Mouse (Mus musculus): ENCODE data around the gene Gpn3.

Gene Gpn3

DNA sequence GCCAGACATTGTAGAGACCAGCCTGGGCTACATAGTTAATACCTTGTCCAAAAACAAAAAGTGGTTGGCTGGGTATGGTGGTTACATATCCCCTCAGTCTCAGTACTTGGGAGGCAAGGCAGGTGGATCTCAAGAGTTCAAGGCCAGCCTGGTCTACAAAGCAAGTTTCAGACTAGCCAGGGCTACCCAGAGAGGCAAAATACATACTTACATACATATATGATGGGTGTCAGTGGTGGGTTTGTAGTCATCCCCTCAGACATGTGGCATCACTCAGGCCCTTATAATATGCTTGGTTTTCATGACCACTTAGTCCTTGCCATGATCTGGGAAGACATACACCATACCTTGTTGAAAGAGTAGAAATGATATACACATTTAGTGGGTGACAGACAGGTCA is 19.0 kb downstream of the Gpn3 start:
- no peak for DNase-seq

DNA sequence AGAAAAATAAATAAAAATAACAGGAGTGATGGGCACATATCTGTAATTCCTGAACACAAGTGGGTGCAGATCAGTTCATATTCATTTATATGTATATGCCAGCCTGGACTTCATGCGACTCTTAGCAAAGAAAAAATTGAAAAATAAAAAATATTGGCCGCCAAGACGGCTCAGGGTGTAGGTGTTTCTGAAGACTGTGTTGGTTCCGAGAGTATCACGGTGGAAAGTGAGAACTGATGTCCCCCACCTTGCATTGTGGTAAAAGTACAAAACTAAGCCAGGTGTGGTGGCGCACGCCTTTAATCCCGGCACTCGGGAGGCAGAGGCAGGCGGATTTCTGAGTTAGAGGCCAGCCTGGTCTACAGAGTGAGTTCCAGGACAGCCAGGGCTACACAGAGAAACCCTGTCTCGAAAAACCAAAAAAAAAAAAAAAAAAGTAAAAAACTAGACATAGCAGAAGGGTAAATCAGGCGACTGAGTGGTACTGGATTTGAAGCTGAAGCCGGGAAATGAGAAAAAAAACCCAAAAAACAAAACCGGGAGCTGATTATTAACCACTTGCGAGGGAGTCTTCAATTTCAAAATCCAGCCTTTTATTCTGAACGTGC is 19.6 kb downstream of the Gpn3 start:
- no peak for DNase-seq

DNA sequence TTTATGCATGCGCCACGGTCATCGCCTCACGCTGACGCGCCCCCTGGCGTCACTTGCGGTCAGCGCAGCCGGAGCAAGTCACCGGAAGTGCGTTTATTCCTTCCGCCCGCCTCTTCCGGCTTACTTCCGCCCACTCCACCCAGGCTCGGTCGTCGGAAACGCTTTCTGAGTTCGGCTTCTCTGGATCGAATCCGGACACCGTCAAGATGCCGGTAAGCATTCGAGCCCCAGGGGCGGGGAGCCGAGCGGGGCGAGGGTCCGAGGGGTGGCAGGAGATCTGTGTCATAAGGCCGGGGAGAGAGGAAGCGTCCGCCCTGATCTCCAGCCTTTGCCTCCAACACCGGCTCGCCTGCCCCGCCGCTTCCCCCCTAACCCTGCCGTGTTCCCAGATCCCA is 20.1 kb downstream of the Gpn3 start, which contains the start of gene Arpc3:
Gene Arpc3 (plus strand): TSS at position 93 of the 395 bp plus-strand sequence.
- peak; percentile 95 for DNase-seq

DNA sequence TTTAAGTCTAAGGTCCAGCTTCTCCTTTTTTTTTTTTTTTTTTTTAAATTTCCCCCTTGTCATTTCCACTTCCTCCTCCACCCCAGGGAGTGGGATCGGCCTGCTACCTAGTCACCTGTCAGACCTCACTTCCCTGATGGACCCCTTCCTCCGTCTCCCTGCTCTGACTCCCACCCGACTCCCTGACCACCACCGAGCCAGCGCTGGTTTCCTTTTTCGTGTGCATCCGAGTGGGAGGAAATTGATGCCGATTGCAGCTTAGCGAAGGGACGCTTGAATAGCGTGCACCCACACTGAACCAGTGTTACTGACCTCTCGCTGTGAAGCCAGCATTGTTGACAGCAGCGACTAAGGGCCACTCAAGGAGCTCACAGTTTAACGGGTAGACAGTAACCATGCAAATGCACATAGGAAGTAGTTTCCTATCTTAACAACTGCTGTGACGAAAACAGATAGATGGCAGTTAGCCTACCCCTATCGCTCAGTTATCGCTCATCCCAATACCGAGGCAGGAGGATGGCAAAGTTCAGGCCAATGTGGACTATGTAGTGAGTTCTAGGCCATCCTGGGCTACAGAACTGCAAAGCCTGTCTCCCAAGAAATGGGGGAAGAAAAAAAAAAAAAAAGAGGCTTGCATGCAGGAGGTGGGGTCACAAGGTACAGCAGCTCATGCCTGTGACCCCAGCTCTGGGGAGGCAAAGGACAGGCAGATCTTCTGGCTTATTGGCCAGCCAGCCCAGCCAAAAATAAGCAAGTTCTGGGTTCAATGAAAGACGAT is 20.7 kb downstream of the Gpn3 start:
- peak; percentile 45 for DNase-seq

DNA sequence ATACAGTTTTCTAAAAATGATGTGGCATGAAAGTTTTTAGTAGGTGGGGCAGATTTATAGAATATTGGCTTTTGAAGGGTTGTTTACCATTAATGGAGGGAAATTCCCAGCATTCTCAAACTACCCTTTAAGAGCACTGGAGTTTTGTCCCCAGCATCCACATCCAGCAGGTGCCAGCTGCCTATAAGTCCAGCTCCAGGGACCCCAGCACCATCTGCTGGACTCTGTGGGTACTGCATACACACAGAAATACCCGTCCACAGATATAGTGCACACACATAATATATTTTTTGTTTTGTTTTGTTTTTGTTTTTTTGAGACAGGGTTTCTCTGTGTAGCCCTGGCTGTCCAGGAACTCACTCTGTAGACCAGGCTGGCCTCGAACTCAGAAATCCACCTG is 22.2 kb downstream of the Gpn3 start:
- DNase-seq: peak; percentile 85

DNA sequence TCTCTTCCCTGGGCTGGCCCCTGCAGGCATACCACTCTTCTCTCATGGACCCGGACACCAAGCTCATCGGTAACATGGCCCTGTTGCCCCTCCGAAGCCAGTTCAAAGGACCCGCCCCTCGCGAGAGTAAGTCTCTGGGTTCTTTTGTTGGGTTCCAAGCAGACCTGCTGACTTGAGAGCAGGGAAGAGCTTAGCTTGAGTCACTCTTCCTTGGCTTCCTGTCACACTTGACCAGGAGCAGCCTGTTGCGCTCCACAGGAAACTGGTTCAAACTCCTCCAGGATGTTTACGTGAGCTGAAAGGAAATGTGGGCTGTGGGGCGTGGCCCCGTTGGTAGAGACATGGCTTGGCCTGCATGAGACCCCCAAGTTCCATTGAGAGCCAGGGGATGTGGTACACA is 25.1 kb downstream of the Gpn3 start:
- peak; percentile 81 for DNase-seq

DNA sequence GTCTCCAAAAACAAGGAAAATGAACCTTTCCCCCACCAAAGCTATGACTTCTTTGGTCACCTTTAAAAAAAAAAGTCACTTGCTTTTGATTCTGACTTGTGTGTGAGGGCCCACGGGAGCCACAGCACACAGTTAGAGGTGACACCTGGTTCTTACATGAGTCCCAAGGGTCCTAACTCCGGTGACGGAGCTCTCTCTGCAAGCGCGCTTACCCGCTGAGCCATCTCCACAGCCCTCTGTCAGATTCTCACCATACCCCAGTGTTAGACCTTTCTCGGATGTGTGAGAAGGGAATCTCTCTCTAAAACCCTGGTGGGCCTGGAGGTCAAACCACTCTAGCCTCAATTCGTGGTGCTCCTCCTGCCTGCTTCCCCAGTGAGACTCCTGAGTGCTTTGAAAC is 25.8 kb downstream of the Gpn3 start:
- DNase-seq: no peak

DNA sequence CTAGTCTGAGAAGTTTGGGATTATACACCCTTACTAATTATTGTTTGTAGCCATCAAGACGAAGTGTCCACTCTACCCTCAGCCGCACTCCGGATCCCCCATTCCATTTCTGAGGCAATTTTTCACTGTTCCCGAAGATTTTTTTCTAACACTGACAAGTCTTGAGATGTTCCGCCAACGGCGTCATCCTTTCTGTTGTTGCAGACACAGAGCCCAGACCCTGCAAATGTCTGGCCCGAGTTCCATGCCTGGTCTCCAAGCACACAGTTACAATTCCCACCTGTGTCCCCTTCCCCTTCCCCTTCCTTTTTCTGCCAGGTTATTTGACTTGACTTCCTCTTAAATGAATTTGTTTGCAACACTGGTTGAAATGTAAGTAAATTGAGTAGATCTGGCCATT is 28.2 kb downstream of the Gpn3 start:
- no peak for DNase-seq

DNA sequence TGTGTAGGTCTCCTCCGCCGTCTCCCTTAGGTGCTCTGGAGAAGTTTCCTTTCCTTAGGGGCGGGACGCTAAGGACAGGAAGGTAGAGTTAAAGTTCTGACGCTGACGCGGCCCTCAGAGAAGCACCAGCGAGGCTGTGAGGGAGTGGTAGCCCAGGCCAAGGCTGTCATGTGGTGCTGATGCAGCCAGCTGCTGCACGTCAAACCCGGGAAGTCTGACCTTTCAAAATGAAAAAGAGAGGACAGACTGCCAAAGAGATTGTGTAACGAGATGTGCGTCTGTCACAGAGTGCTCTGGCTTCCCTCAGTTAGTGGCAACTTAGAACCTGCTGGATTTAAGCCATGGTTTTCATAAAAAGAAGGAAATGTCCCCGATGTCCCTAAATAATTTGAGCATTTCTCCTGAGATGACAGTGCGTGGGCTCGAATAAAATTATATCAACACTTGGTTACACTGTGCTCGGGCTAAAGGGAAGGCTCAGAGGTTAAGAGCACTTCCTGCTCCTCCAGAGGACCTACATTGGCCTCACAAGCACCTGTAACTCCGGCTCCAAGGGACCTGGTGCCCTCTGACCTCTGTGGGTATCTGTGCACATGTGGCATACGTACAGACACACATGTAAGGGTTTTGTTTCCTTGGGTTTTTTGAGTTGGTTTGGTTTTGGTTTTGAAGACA is 29.1 kb downstream of the Gpn3 start:
- peak; percentile 85 for DNase-seq

DNA sequence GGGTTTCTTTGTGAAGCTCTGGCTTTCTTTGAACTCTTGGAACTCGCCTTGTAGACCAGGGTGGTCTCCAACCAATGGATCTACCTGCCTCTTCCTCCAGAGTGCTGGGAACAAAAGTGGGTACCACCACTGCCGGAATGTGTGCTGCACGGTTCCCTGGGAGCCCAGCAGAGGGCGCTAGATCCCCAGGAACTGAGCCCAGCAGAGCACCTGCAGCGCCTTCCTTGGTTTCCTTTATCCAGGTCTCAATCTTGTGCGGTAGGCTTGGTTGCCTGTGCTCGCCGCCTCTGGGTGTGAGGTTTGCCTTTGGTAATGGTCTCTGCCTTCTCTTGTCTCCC is 29.6 kb downstream of the Gpn3 start:
- peak; percentile 79 for DNase-seq

DNA sequence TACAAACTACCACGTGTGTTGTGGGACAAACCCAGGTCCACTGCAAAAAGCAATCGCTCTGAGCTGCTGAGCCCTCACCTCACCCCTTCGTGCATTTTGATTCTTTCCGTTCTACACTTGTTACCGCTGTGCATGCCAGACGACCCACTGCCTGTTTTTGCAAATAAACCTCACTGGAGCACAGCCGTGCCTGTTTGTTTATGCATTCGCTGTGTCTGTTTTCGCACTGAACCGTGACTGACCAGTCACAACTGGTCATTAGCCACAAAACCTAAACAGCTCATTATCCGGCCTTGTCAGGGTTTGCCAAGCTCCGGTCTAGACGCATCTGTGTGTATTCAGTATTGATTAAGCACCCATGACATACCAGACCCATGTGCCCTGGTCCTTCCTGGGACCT is 30.5 kb downstream of the Gpn3 start:
- DNase-seq: no peak

DNA sequence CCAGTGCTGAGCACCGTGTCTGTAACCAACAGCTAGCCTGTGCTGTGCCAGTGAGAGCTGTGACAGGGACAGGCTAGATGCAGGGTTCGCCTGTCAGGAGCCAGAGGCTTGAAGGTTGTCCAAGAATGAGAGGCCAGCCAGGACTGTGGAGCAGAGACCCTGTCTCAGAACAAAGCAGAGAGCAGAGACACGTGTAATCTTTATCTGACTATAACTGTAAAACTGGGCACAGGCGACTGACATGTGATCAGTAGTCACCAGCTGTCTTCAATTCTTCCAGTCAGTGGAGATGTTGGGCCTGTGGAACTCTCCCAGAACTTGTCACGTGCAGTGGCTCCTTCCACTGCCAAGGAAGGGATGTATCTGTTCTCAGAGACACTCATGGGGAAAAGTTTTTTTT is 31.1 kb downstream of the Gpn3 start:
- no peak for DNase-seq

DNA sequence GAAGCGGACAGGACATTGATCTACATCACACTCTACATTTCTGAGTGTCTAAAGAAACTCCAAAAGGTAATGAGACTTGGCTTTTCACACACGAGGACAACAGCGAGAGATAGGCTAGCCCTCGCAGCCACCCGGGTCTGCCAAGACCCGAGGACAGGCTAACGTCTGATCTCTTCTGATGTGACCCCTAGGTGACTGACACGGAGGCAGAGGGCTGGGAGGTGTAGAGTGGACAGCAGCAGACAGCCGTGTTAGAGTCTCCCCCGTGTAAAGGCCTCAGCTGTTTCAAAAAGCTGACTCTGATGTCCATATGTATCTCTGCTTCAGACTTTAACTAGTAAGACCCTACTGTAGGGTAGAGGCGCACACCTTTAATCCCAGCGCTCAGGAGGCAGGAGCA is 31.7 kb downstream of the Gpn3 start:
- DNase-seq: no peak

DNA sequence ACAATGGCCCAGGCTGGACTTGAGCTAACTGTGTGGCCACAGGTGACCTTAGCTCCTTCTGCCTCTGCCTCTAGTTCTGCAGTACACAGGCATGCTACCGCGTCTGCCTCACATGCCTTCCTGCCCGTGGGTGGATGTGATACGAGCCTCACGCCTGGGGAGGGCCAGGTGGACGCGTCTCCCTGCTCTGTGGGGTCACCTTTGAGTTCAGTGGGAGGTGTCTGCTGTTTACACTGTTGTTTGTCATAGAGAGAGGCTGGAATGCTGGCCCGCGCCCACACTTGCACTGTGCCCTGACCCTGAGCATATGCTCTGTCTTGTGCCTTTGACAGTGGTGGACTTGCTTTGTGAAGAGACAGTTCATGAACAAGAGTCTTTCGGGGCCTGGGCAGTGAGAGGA is 33.9 kb downstream of the Gpn3 start:
- DNase-seq: no peak

DNA sequence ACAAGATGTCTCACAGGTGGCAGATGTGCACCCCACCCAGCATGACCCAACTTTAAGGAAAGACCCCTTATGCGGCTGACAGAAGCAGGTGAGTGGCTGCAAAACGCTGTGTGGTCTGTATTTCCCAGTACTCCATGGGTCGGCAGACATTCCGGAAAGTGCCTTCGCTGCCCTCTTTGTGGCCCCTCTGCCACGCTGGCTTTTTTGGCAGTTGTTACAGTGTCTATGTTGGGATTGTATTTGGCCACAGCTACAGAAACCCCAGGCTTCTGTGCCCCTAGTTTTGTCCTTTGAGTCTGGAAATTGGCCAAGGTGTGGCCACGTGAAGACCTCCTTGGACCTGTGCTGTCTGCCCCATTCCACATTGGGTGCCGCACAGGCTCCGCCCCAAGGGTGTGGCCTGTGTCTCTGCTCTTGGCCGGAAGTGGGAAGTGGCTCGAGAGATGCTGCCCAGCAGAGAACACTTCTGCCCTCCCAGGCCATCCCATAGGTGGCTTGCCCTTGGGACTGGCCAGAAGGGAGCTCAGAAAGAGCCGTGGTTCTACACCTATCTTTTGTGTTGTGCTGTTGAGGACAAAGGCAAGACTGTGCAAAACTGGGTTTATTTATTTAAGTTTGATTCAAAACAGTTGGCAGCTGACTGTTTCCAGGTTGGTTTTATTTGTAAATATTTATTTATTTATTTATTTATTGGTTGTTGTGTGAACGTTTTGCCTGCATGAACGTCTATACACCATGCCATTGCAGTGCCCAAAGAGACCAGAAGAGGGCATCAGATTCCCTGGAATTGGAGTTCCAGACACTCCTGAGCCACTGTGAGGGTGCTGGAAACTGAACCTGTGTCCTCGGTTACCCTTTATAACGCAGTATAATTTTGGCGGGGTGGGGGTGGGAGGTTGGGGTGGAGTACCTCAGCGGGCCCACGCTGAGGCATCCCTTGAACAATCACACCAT is 38.3 kb downstream of the Gpn3 start:
- DNase-seq: no peak

DNA sequence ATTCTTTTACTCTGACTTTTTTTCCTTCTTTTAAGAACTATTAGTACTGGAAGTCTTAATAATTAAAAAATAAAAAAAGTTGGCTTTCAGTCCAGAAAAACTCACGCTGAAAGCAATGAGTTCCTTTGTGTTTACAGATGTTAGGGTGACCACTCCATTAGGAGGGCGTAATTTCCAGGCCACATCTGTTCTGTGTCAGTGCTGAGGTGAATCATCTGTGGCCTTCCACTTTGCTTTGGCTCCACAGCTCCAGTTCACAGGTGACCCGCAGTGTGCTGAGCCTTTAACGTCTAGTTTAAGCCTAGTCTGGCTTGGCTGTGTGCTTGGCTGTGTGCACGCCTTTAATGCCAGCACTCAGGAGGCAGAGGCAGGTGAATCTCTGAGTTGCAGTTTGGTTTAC is 40.2 kb downstream of the Gpn3 start:
- no peak for DNase-seq

DNA sequence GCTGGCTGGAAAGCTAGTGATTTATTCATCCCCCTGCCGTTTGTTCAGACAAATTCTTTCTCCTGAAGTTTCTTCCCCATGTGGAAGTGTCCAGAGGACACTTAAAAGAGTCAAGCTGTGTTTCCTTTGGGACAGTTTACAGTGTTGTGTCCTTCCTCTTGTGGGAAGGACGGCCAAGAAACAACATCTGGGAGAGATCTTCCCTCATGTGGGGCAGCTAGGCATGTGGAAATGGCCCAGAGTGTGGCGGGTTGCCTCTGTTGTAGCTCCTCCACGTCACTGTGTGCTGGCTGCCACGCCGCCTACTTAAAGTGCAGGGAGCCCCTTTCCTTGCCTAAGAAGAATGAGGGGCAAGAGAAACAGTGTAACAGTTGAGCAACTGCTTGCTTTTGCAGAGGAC is 41.1 kb downstream of the Gpn3 start:
- peak; percentile 59 for DNase-seq

DNA sequence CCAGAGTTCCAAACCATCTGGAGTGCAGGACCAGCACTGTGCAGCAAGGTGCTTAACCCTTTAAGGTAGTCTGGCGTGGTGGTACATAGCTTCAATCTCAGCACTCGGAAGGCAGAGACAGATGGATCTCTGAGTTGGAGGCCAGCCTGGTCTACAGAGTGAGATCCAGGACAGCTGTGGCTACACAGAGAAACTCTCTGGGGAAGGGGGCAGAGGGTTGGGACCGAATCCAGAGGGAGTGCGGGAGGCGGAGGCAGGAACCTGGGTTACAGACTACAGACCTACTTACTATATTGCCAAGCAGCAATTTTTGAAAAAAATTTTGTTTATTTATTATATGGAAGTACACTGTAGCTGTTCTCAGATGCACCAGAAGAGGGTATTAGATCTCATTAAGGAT is 42.7 kb downstream of the Gpn3 start:
- DNase-seq: no peak

DNA sequence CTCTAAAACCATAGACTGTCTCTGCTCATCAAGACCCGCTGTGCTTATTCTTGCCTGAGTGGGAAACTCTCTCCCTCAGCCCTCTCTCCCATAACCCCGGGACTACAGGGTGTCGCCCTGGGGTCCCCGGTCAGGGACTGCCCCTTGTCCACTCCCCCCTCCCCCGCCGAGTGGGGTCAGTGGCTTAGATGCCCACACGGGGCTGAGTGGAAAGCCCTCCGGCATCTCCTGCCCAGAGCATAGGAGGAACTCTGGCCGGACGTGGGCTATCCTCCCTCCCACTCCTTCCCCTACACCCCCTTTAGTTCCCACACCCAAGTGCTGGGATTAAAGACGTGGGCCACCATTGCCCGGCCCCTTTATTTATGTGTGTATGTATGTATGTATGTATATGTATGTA is 43.8 kb downstream of the Gpn3 start:
- DNase-seq: no peak

DNA sequence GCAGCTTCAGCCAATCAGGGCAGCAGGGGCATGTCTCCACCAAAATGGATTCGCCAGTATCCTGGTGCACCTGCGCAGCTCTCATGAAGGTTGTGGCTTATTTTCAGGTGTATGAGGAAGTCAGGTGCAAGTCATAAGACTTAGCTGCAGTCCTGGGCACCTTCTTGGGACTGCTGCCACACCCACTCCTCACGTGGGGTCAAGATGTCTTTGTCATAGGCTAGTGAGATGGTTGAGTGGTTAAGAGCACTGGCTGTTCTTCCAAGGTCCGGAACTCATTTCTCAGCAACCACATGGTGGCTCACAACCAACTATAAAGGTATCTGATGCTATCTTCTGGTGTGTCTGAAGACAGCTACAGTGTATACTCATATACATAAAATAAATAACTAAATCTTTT is 49.0 kb downstream of the Gpn3 start:
- DNase-seq: peak; percentile 63

DNA sequence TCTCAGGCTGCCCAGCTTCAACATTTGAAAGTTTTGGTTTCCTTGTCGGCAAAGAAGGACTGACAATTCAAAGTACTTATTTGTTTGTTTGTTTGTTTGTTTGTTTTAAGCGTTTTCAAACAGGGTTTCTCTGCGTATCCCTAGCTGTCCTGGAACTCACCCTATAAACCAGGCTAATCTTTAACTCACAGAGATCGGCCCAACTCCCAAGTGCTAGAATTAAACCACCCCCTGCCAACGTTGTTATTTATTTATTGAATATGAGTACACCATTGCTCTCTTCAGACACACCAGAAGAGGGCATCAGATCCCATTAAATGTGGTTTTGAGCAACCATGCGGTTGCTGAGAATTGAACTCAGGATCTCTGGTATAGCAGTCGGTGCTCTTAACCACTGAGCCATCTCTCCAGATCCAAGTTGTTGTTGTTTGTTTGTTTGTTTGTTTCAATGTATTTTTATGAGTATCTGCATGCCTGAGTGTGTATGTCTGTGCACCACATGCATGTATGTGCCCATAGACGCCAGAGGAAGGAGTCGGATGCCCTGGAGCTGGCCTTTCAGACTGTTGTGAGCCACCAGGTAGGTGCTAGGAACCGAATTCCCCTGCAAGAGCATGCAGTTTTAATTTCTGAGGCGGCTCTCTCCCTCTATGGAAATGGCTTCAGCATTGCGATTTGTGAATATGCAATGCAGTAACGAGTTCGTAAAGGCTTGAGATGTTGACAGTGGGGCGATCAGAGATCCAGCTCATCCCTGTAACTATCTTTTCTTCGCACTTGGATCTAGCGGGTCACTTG is 49.8 kb downstream of the Gpn3 start, which contains the start of gene Anapc7:
Gene Anapc7 (plus strand): TSS at position 423 of the 798 bp plus-strand sequence.
- no peak for DNase-seq

Data from kidney, postnatal 14 days (tissue).